Mouse (Mus musculus) Patski (cell line): ENCODE measurements around the gene Polr2c. TPM values are rescaled to one million over a fixed set of nuclear protein-coding genes. Genes with fewer than 3 reads are reported as not detected.
A peak's percentile ranks its signal among the peaks of the same experiment; 100 is the strongest.

Experiments
- ATAC-seq: fragments of 100-300 bp; one replicate; pipeline ENCODE4 v1.8.0; 2021
- CTCF ChIA-PET: fragments of 350-600 bp; sonication (Branson Sonifier 250); formaldehyde crosslinking; loops from one replicate; lab custom pipeline; 2022; ENCODE audit warnings: inconsistent platforms; lab: Charles Lee
- POLR2A ChIA-PET: fragments of 350-600 bp; sonication (Branson Sonifier 250); formaldehyde crosslinking; loops from one replicate; lab custom pipeline; 2022; ENCODE audit warnings: antibody characterized with exemption, inconsistent platforms; lab: Charles Lee
- DNase-seq: peaks from one replicate; pipeline ENCODE4 v3.0.0-alpha.2; 2011; ENCODE audit warnings: low read depth, low spot score
- H3K27me3 ChIP-seq: fragments of 371-371 bp; one replicate; pipeline ENCODE4 v1.5.1; 2021
- CTCF ChIP-seq: fragments of 100-300 bp; IDR thresholded peaks from one replicate; pipeline ENCODE4 v1.5.1; 2021
- in situ Hi-C: fragments of 300-500 bp; cut with MboI; formaldehyde crosslinking; loops from 3 replicates; pipeline ENCODE4 v1.11.1; 2018; ENCODE audit warnings: low pct_unique_long_range_greater_than_20kb, mixed read lengths
- polyA plus RNA-seq: library from polyadenylated mRNA; unstranded; gene quantifications from one replicate; pipeline ENCODE4 v1.2.3, GENCODE M21; 2021

The Polr2c gene
- polyA plus RNA-seq, 1 experiment from 2014 or later: 110 TPM

DNA sequence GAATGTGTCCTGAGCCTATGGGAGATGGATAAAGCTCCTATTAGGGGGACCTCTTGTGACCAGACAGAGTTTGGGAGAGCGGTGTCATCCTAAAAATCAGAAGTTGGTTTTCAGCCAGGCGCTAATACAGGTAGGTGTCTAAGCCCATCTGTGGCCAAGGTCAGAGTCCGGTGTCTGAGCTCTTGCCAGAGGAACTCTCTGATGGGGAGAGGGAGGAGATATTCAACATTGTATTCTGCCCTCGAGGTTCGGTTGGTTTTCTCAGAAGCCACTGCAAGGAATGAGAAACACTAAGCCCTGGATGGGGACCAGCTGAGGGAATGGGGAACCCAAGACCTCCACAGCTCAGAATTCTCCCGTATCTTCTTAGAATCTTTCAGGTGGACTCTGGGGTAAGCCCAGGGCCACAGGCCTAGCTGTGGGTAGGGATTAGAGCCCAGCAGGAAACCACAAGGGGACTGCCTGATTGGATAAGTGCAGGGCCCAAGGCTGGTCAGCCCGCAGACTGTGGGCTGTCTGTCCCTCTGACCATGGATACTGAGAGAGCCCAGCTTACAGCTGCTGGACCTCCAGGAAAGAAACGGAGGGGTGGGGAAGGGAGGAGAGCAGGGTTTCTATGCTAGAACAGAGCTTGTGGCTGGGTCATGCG lies 59.2 kb downstream of the Polr2c start:
- CTCF ChIA-PET: interaction anchor here (0.8 to 1.5 kb wide), 6 partner anchors 9 to 78 kb away, joined by 3 to 6 read pairs (median 3); no protein-coding TSS in a partner anchor
- TF ChIP-seq CTCF: no peak
- ATAC-seq: no peak
- no peaks in the 10 kb centered on the region for H3K27me3 ChIP-seq
- POLR2A ChIA-PET: interaction anchor here (0.6 to 1.3 kb wide), 5 partner anchors 31 to 219 kb away, joined by 3 to 7 read pairs (median 3); no protein-coding TSS in a partner anchor
- in situ Hi-C loops: no loop called here
- no peak for DNase-seq

DNA sequence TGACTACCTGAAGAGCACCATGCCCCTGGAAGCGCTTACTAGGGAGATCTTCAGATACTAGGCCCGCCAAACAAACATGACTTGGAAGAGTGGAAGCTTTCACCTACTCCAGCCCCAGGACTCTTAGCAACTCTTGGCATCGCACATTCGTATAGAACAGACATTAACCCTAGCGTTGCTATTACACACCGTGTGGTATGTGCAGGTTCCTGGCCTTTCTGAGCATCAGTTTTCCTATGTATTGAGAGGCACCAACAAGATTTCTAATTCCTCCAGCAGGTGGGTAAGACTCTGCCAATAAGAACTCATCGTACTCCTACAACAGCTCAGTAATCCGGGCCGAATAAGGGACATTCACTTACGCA lies 59.7 kb downstream of the Polr2c start:
- ATAC-seq (no peak), DNase-seq (no peak)
- in situ Hi-C loops: no loop called here
- CTCF ChIA-PET: interaction anchor here (0.8 to 1.5 kb wide), 5 partner anchors 9 to 78 kb away, joined by 3 to 6 read pairs (median 3); no protein-coding TSS in a partner anchor
- TF ChIP-seq CTCF: no peak
- H3K27me3 ChIP-seq: no peaks in the 10 kb centered on the region
- POLR2A ChIA-PET: interaction anchor here (1.0 to 1.2 kb wide), 2 partner anchors 66 to 220 kb away, joined by 3 read pairs; no protein-coding TSS in a partner anchor

DNA sequence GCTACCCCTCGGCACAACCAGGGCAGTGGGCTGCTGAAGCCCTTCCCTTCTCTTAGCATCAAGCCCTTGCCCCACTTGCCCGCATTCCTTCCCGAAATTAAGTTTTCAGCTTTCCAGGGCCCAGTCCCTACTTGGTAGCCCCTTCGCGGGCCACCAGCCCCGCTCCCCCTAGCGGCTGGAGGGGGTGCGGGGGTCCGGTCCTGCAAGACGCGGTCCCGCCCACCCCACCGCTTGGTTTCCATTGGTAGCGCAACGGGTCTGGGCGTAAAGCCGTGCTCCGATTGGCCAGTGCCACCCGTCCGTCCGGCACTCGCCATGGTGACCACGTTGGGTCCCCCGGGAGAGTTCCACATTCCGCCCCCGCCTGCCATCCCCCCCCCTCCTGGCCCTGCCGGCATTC lies 60.1 kb downstream of the Polr2c start:
- TF ChIP-seq CTCF: no peak
- no peaks in the 10 kb centered on the region for H3K27me3 ChIP-seq
- in situ Hi-C loops: no loop called here
- peak; percentile 95 for ATAC-seq
- CTCF ChIA-PET: interaction anchor here (0.8 to 1.5 kb wide), 5 partner anchors 10 to 79 kb away, joined by 3 to 6 read pairs (median 3); no protein-coding TSS in a partner anchor
- POLR2A ChIA-PET: interaction anchor here (1.2 kb wide), 1 partner anchor 65 kb away, joined by 3 read pairs; no protein-coding TSS in a partner anchor
- peak; percentile 71 for DNase-seq

DNA sequence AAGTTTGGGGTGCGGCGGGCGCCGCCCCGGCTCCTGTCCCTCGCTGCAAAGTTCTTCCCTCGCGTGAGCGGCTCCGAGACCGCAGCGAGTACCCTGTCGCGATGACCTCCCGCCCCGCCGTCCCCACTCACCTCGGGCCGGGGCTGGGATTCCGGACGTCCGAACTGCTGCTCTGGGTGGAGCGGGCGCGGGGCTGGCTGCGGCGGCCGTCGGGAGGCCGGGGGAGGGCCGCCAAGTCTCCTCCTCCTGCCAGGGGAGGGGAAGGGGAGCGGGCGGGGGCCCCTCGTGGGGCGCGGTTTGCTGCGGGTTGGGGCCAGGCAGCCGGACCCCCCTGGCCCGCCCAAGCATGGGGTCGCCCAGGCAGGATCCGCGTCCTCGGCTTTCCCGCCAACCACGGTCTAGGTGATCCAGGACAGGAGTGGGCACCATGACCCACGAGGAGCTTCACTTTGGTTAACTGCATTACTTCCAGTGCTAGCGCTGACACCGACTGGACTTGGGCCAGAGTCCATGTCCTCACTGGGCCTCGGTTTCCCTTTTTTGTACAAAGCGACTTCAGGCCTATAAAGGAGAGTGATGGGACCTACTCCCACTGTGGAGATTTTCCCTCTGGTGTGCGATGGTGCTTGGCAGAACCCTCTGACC lies 60.7 kb downstream of the Polr2c start, which contains the start of gene Ccdc102a:
Ccdc102a (minus strand) TSS at position 248 of the 645 bp plus-strand sequence.
- ChIA-PET POLR2A (interaction anchor here (0.9 to 1.2 kb wide), 2 partner anchors 14 to 65 kb away, joined by 3 read pairs; no protein-coding TSS in a partner anchor), CTCF (interaction anchor here (1.5 kb wide), 2 partner anchors 37 to 43 kb away, joined by 6 read pairs; no protein-coding TSS in a partner anchor)
- no peak for DNase-seq
- no peaks in the 10 kb centered on the region for H3K27me3 ChIP-seq
- TF ChIP-seq CTCF: no peak
- peak; percentile 52 for ATAC-seq
- in situ Hi-C loops: no loop called here

DNA sequence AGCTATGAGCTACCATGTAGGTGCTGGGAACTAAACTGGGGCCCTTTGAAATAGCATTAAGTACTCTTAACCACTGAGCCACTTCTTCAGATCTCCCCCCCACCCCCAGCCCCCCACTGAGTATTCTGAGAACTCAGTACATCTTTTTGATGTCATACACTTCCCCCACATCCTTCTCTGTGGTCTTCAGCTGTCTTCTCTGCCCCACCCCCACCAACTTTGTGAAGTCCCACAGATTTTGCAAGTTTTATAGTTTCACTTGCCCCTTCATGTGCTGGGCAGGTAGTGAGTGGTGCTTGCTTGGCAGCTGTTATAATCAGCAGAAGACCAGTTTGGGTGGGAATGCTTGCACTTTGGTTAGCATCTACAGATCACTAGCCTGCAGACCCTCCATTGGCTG lies 62.0 kb downstream of the Polr2c start:
- in situ Hi-C loops: no loop called here
- CTCF ChIA-PET: no interaction called here
- DNase-seq (no peak), ATAC-seq (no peak)
- no peak for TF ChIP-seq CTCF
- POLR2A ChIA-PET: no interaction called here
- no peaks in the 10 kb centered on the region for H3K27me3 ChIP-seq

DNA sequence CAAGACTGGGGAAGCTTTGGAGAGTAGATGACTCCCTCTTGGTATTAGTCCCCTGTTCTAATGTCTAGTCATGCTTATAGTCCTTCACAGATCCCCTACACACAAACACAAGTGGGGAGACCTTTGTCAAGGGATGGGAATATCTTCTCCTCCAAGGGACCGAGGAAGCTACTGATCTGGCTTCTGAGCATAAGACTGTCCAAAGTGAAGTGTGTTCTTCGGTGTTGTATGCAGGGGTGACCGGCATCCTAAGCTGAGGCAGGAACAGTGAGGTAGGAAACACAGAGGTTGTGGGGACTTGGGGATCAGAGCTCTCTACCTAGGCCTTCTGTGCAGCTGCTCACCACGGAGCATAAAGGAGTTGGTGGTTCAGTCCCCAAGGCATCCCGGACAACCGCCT lies 64.9 kb downstream of the Polr2c start:
- CTCF ChIA-PET: interaction anchor here (0.8 kb wide), 1 partner anchor 28 kb away, joined by 3 read pairs; no protein-coding TSS in a partner anchor
- POLR2A ChIA-PET: no interaction called here
- no peak for ATAC-seq
- in situ Hi-C loops: no loop called here
- TF ChIP-seq CTCF: no peak
- H3K27me3 ChIP-seq: no peaks in the 10 kb centered on the region
- DNase-seq: no peak

DNA sequence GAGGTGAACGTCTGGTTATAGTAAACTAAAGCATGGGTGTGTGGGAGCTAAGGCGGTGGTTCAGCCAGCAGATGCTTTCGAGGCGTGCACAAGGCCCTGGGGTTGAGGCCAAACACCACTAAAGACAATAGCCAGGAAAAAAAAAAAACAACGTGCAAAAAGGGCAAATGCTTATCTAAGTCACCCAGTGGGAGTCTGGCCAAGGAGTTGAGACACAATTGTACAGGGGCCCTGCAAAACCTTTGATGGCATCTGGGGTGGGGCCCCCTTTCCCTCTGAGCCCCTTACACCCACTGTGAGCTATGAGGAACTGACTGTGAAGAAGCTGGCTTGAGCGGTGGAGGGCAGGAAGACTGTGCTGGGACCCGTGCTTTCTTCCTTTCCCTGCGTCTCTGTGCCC lies 65.4 kb downstream of the Polr2c start:
- in situ Hi-C loops: no loop called here
- DNase-seq (no peak), ATAC-seq (no peak)
- TF ChIP-seq CTCF: no peak
- CTCF ChIA-PET: interaction anchor here (0.8 to 1.1 kb wide), 2 partner anchors 14 to 28 kb away, joined by 3 read pairs; no protein-coding TSS in a partner anchor
- no peaks in the 10 kb centered on the region for H3K27me3 ChIP-seq
- POLR2A ChIA-PET: interaction anchor here (0.6 kb wide), 1 partner anchor 152 kb away, joined by 3 read pairs; no protein-coding TSS in a partner anchor

Other genes starting within 250 kb of the Polr2c start
- 103 TPM for gene Arl2bp, start 190.8 kb upstream of the Polr2c start, polyA plus RNA-seq
- 0.56 TPM for gene Pllp, start 161.2 kb upstream of the Polr2c start, polyA plus RNA-seq
- not detected for gene Ccl22, start 111.9 kb upstream of the Polr2c start, polyA plus RNA-seq
- gene Cx3cl1, start 85.4 kb upstream of the Polr2c start, polyA plus RNA-seq: 38.7 TPM
- 14.5 TPM for gene Ccl17, start 47.0 kb upstream of the Polr2c start, polyA plus RNA-seq
- 114 TPM for gene Coq9, start 19.1 kb upstream of the Polr2c start, polyA plus RNA-seq
- 128 TPM for gene Ciapin1, start 19.1 kb upstream of the Polr2c start, polyA plus RNA-seq
- gene Dok4, start 18.9 kb downstream of the Polr2c start, polyA plus RNA-seq: 46.4 TPM
- gene Ccdc102a, start 60.6 kb downstream of the Polr2c start, polyA plus RNA-seq: 39.7 TPM
- gene Adgrg5, start 66.2 kb downstream of the Polr2c start, polyA plus RNA-seq: not detected
- 294 TPM for gene Adgrg1, start 117.3 kb downstream of the Polr2c start, polyA plus RNA-seq
- 0.31 TPM for gene Adgrg3, start 160.2 kb downstream of the Polr2c start, polyA plus RNA-seq
- 0.33 TPM for gene Drc7, start 197.7 kb downstream of the Polr2c start, polyA plus RNA-seq
- gene Katnb1, start 223.7 kb downstream of the Polr2c start, polyA plus RNA-seq: 28.2 TPM